8 mouse cellular contexts compared by ENCODE assay signal in genomic region chr1:51879333-51879770, GRCm38 (mm10). TPM values are rescaled to one million over a fixed set of nuclear protein-coding genes. Genes with fewer than 3 reads are reported as not detected.
A peak's percentile ranks its signal among the peaks of the same experiment; 100 is the strongest.
DNase-seq lines count a peak whose midpoint lies in the region; ATAC-seq and TF ChIP-seq lines count a peak whose summit lies in the region.

No protein-coding gene starts in this region.

- no peaks in the 10 kb centered on the region for H3K9me3 ChIP-seq in E14TG2a.4 (ENCODE audit: low read length)
- no peaks in the 10 kb centered on the region for H3K9me3 ChIP-seq in limb, embryonic 12.5 days
- no peaks in the 10 kb centered on the region for H3K9me3 ChIP-seq in forebrain, embryonic 12.5 days

- H3K4me1 ChIP-seq in E14TG2a.4 (replicated peaks; ENCODE audit: low read depth, low read length), result peaks cover 38% of the 10 kb centered on the region
- H3K4me1 ChIP-seq in limb, embryonic 12.5 days (replicated peaks), result peaks cover 24% of the 10 kb centered on the region
- peaks cover 17% of the 10 kb centered on the region for H3K4me1 ChIP-seq in forebrain, embryonic 12.5 days

- no peaks in the 10 kb centered on the region for H3K27me3 ChIP-seq in E14TG2a.4 (ENCODE audit: insufficient read depth, low read length)
- no peaks in the 10 kb centered on the region for H3K27me3 ChIP-seq in limb, embryonic 12.5 days
- no peaks in the 10 kb centered on the region for H3K27me3 ChIP-seq in forebrain, embryonic 12.5 days

- H3K27ac ChIP-seq in limb, embryonic 12.5 days, result peak overlapping the region; percentile 56; the same call in 1 of the 2 replicates
- H3K27ac ChIP-seq in forebrain, embryonic 12.5 days, result no peak overlapping the region

- no peak for TF ChIP-seq CTCF in E14TG2a.4 (conservative IDR thresholded peaks at IDR 0.05; ENCODE audit: low read length)

- peaks cover 16% of the 10 kb centered on the region for H3K36me3 ChIP-seq in E14TG2a.4 (ENCODE audit: insufficient read depth, low read length)
- H3K36me3 ChIP-seq in limb, embryonic 12.5 days, result peaks cover 24% of the 10 kb centered on the region
- H3K36me3 ChIP-seq in forebrain, embryonic 12.5 days (replicated peaks), result peaks cover 18% of the 10 kb centered on the region

- H3K4me2 ChIP-seq in limb, embryonic 12.5 days, result no peak overlapping the region
- no peak overlapping the region for H3K4me2 ChIP-seq in forebrain, embryonic 12.5 days

- peak; percentile 36; the same call in 1 of the 2 replicates for ATAC-seq in common myeloid progenitor, adult 5-6 weeks (replicated peaks; ENCODE audit: low read depth, poor library complexity, severe bottlenecking)
- no peak for ATAC-seq in limb, embryonic 12.5 days (ENCODE audit: insufficient number of reproducible peaks, insufficient read depth, low FRiP score, low TSS enrichment, low read depth)
- no peak for ATAC-seq in forebrain, embryonic 12.5 days (ENCODE audit: low FRiP score)

- DNase-seq in heart, postnatal 36 days, result peak; percentile 31 to 35
- DNase-seq in retina, postnatal 1 day, result peak; percentile 61
- DNase-seq in thymus, postnatal 10 days (ENCODE audit: low spot score in 2 of 2), result no peak
- no peak for DNase-seq in cerebellum, postnatal 4 days (ENCODE audit: low spot score in 2 of 2)

- no peak overlapping the region for H3K9ac ChIP-seq in limb, embryonic 12.5 days (replicated peaks)
- H3K9ac ChIP-seq in forebrain, embryonic 12.5 days, result no peak overlapping the region

- peak overlapping the region; percentile 27; the same call in 1 of the 2 replicates for H3K4me3 ChIP-seq in E14TG2a.4 (replicated peaks; ENCODE audit: low read length)
- H3K4me3 ChIP-seq in limb, embryonic 12.5 days (replicated peaks), result no peak overlapping the region
- no peak overlapping the region for H3K4me3 ChIP-seq in forebrain, embryonic 12.5 days (replicated peaks)

- intact Hi-C loops in heart, postnatal 36 days (cut with DNase I), result loop anchor here (5.0 kb wide), 1 partner anchor 33 kb away; no protein-coding TSS in a partner anchor

- 20% methylated on average over 9 of the region's 9 CpGs for WGBS in limb, embryonic 12.5 days
- WGBS in forebrain, embryonic 12.5 days, result 13% methylated on average over 9 of the region's 9 CpGs

RNA-seq across cellular contexts. Expression of gene Myo1b, which starts 36.5 kb away (rescaled TPM):
- 0.87 and 0.92 TPM in 2 replicates for total RNA-seq in common myeloid progenitor, adult 5-6 weeks (2017)
- 10 to 100 TPM; 25.3 to 30.9 TPM for total RNA-seq in heart, postnatal 36 days (2021)
- 114 and 142 TPM in 2 replicates for polyA plus RNA-seq in limb, embryonic 12.5 days (2016; fragmentation: Nextera tagmentation; extraction: Ambion mirVana)
- polyA plus RNA-seq in forebrain, embryonic 12.5 days (2016; fragmentation: Nextera tagmentation; extraction: Ambion mirVana), result 114 and 117 TPM in 2 replicates

Comparison
In these comparisons a context has a peak if more than half of its experiments do, and no peak if none do; other contexts are left out.
1. DNase-seq: peak in heart, postnatal 36 days (2 of 2) and retina, postnatal 1 day (single experiment); none in thymus, postnatal 10 days (0 of 2) and cerebellum, postnatal 4 days (0 of 2).
2. RNA of gene Myo1b, which starts 36.5 kb away (total RNA-seq): 25.3 to 30.9 TPM in heart, postnatal 36 days; 0.87 to 0.92 TPM in common myeloid progenitor, adult 5-6 weeks; every median in the first group is over 10 times any median in the second.